Mouse (Mus musculus) embryonic fibroblast, embryonic 13.5 days (primary cell): ENCODE data around the gene Wsb1.

Experiments used
- CTCF ChIP-seq: IDR thresholded peaks from 2 replicates; pipeline ENCODE4 v1.5.1; 2011; ENCODE audit warnings: mild to moderate bottlenecking, control low read depth, low read length, moderate library complexity, borderline replicate concordance; ENCODE audit not compliant: insufficient read depth
- POLR2A ChIP-seq: IDR thresholded peaks from 2 replicates; pipeline ENCODE4 v1.6.1; 2011; ENCODE audit warnings: low read depth, mild to moderate bottlenecking, control low read depth, low read length, moderate library complexity

- TF ChIP-seq CTCF (no peak), POLR2A (no peak)
Measured at GRCm38 (mm10) chr11:79190257-79190656, 64.2 kb downstream of the Wsb1 start.
